Mouse (Mus musculus): ENCODE results near the gene Gna11.

DNA sequence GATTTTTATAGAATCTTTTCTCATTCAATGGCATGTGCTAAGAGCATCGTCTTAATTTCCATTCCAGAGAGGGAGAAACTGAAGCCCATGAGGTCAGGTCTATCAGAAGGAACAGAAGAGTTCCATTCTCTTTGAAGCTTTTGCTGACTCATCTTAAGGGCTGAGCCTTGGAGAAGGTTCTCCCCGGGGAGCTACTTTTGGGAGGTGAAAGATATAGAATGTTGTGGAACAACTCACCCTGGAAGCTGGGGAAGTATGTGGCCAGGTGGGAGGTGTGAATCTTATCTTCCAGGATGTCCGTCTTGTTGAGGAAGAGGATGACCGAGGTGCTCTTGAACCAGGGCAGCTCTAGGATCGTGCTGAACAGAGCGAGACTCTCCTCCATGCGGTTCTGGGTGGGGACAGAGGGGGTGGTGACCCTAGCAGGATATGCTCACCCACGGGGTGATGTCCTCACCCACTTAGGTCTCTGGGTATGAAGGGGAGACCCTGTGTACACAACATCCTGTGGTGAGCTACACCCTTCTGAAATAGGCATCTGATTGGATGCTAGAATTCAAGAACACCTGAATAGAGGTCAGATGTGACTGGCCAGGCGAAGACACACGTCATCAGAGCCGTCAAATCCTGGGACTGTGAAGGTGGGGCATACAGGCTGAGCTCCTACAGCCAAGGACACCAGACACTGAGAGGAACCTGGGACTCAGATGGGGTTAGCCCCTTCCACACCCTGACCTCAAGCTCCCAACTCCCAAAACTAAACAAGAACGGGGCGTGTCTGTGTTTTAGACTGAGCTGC lies 37.1 kb downstream of the Gna11 start:
- TF ChIP-seq POLR2A (IDR thresholded peaks at IDR 0.05; ENCODE audit: low read depth, low read length) (no peak), CTCF (IDR thresholded peaks at IDR 0.05; ENCODE audit: extremely low read depth, insufficient read depth, insufficient read length, insufficient replicate concordance) (no peak)
